Mouse (Mus musculus) right cerebral cortex, adult 18-20 months (tissue): ENCODE data around the gene Prelid1.

Source experiments
- DNase-seq: peaks from one replicate; pipeline ENCODE4 v3.0.0; 2022; ENCODE audit warnings: mixed read lengths

Prelid1 gene

DNA sequence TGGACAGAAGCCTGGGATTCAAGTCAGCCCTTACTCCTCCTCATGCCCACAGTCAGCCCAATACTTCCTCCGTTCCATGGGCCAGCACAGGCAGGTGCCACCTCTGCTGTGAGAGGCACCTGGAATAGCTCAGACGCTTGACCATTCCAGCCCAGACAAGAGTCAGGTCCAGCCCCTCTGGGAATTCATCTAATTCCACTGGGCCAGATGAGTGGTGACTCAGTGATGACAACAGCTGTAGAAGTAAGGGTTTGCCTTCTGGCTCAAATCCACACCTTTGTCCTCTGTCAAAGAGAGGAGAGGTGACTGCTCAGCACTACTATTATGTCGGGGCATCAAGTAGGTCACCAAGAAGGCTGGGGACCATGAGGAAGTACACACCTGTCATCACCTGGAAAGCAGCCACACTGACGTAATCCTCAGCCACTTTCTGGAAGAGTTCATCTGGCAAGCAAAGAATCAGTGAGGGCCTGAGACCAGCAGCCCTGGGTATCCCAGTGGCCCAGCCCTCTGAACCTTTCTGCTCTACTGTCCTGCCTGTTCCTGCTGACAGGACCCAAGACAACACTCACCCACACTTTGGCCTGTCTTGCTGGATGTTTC is at the start of gene Prelid1:
Gene Prelid1, plus strand, starts transcription at position 570 of the 603 bp plus-strand sequence.
- no peak for DNase-seq

DNA sequence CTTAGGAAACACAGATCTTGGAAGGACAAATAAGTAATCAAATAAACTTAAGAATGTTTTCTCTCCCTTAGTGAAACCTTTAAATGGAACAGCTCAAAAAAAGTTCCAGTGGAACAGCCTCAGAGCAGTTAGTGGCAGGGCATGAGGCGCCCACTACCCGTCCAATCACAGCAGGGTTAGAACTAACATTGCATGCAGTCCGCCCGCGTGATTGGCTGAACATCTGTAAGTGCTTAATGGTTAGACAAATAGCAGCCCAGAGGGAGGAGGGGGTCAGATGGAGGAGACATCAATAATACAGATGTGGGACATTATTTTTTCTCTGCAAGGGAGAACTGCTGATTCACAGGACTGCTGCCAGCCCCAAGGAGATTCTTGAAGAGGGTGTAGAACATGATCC is 43.1 kb upstream of the Prelid1 start:
- DNase-seq: no peak

DNA sequence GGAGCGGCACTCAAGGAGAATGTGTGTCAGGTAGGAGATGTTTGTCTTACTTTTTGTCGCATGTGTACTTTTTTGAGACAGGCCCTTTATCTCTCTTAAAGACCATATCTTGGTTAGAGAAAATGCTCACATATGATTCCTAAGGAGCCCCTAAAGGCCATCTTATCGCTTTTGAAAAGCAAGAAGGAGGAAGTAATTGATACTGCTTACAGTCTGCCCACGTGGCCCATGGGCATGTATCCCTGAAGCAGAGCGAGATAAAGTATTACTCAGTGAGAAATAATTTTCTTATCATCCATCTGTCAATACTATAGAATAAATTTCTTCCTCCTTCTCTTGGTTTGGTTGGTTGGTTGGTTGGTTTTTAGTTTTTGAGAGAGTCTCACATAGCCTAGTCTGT is 42.7 kb upstream of the Prelid1 start:
- DNase-seq: no peak

- DNase-seq: no peak
Measured at GRCm38 (mm10) chr13:55288854-55289253, 31.4 kb upstream of the Prelid1 start.

- DNase-seq: no peak
Measured at GRCm38 (mm10) chr13:55296760-55297159, 23.5 kb upstream of the Prelid1 start.

DNA sequence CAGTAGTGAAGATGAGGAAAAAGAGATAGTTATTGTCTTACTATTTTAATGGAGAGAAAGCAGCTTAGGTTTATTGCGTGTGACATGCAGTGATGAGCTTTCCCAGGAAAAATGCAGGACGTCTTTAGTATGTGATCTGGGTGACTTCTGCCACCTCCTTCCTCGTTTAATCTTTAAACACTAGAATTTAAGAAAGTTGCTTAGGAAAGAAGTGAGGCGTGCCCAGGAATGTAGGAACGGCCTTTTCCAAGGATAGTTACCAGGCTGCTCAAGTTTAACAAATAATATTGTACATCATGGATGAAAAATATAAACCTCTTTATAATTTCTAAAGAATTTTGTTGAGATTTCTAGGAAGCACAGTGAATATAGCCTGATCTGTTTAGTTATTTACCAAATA is 19.4 kb upstream of the Prelid1 start:
- no peak for DNase-seq

DNA sequence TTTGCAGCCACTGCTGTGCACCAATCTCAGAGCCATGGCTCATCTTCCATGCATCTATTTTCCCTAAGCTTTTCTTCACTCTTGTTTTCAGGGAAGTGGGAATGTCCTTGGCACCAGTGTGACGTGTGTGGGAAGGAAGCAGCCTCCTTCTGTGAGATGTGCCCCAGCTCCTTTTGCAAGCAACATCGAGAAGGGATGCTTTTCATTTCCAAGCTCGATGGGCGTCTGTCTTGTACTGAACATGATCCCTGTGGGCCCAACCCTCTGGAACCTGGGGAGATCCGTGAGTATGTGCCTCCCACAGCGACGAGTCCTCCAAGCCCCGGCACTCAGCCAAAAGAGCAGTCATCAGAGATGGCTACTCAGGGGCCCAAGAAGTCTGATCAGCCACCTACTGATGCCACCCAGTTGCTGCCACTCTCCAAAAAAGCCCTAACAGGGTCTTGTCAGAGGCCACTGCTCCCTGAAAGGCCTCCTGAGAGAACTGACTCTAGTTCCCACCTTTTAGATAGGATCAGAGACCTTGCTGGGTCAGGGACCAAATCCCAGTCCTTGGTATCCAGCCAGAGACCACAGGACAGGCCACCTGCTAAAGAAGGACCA is 8.2 kb upstream of the Prelid1 start:
- peak; percentile 81 for DNase-seq

DNA sequence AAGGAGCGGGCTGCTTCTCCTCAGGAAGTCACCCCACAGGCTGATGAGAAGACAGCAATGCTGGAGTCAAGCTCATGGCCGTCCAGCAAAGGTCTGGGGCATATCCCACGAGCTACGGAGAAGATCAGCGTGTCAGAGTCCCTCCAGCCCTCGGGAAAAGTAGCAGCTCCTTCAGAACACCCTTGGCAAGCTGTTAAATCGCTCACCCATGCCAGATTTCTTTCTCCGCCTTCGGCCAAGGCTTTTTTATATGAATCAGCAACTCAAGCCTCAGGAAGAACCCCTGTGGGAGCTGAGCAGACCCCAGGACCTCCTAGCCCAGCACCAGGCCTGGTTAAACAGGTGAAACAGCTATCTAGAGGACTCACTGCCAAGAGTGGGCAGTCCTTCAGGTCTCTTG is 7.2 kb upstream of the Prelid1 start:
- DNase-seq: no peak

GRCm38 (mm10) chr13:55314891-55315412 is 5.3 kb upstream of the Prelid1 start:
- DNase-seq: no peak

DNA sequence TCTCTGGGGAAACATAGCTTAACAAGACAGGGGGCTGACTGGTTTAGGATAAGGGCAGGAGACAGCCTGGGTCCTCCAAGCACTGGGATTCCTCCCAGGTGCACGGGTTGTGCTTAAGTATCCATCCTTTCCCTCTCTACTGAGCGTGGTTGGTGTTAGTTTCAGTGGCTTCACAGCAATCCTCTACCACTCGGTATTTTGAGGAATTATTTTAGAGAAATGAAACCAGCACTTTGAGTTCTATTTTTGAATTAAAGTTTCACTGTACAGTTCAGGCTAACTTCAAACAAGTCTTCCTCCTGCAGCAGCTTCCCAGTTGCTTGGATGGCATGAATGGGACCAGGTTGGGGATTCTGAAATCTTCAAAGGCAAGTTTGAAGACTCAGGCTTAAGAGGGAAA is 1.9 kb upstream of the Prelid1 start:
- no peak for DNase-seq

GRCm38 (mm10) chr13:55321434-55322129 is 1.3 kb downstream of the Prelid1 start, which contains the start of gene Rab24:
Gene Rab24 (minus strand): TSS chr13:55321946.
- peak; percentile 92 for DNase-seq

DNA sequence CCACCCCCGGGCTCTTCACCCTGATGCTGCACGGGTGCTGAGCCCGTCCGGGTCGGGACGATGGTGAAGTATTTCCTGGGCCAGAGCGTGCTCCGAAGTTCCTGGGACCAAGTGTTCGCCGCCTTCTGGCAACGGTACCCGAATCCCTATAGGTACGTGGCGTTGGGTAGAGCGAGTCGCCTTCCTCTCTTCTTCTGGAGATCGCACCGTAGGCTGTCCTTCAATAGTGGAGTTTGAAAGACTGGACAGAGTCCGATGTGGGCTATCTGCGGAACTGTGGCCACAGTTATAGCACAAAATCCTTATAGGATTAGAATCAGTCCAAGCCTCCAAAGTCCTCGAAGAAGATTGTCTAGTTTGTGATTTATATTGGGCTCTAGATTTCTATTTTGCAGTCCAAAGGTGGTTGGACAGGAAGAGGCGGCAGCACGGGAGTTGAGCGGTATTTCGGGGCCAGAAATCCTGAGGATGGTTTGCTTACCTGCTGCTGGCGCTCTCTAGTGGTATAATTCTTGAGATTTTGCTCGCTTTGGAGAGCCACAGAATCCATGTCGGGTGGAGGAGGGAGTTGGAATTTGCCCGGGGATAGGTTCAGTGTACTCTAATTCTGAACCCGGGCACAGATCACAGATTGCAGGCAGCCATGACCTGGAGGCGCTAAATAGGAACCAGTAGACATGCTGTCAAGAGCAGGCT is 2.0 kb downstream of the Prelid1 start:
- peak; percentile 56 for DNase-seq

DNA sequence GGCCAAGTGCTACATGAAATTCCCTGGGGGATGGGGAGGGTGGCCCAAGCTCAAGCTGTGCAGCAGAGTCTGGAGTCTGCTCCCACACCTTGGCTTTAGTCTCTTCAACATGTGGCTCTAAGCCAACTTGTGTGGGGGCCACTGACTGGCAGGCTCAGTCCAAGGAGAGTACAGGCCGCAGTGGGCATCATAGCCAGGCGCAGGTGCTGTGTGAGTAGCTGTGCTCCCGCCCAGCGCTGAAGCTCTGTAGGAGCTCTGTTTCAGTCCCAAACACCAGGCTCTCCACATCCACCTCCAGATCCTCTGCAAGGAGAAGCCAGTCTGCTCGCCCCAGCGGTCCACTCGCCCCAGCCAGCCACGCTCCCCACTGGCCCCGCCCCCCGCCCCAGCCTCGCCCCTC is 5.3 kb downstream of the Prelid1 start:
- DNase-seq: peak; percentile 47

GRCm38 (mm10) chr13:55327169-55327568 is 6.9 kb downstream of the Prelid1 start:
- DNase-seq: no peak

- DNase-seq: peak; percentile 94
Measured at GRCm38 (mm10) chr13:55327633-55328032, 7.3 kb downstream of the Prelid1 start.

- no peak for DNase-seq
Measured at GRCm38 (mm10) chr13:55328171-55328570, 7.9 kb downstream of the Prelid1 start.

- DNase-seq: no peak
Measured at GRCm38 (mm10) chr13:55328641-55329040, 8.3 kb downstream of the Prelid1 start.

GRCm38 (mm10) chr13:55329109-55329682 is 8.9 kb downstream of the Prelid1 start:
- DNase-seq: peak; percentile 31

- peak; percentile 81 for DNase-seq
Measured at GRCm38 (mm10) chr13:55329683-55330566, 9.6 kb downstream of the Prelid1 start, which contains the start of gene Mxd3. Gene Mxd3 (minus strand): TSS chr13:55329823.

- no peak for DNase-seq
Measured at GRCm38 (mm10) chr13:55330567-55331400, 10.5 kb downstream of the Prelid1 start.

GRCm38 (mm10) chr13:55332331-55332730 is 12.0 kb downstream of the Prelid1 start:
- no peak for DNase-seq
